Mouse (Mus musculus): ENCODE data around the gene Lsamp. TPM values are rescaled to one million over a fixed set of nuclear protein-coding genes. Genes with fewer than 3 reads are reported as not detected.

The Lsamp gene
- total RNA-seq, 1 experiment, result not detected

DNA sequence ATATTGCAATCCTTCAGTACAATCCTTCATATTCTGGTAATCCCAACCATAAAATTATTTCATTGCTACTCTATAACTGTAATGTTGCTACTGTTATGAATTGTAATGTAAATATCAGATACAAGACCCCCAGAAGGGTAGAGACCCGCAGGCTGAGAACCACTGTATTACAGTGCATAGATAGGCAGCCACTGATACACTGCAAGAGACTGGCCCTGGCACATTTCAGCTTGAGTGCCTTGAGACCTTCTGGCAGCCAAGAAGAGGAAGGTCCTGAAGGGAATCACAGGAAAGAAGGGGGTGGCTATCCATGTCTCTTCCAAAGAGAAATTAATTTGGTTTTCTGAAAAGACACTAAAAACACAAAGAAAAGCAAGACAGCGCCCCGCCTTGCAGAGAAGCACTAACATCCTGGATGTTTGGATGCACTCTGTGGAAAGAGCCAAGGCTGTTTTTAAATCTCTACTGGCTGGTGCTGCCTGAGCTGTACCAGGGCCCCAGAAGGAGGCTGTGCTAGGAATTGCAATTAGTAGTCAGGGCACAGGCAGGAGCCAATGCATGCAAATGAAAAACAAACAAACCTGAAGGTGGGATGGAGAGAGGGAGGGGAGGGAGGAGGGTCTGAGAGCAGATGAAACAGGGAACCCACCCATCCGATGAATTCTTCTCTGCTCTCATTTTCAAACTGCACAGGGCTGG lies 1787.4 kb downstream of the Lsamp start:
- no peak for DNase-seq (ENCODE audit: low read depth, low spot score)
- no peak for TF ChIP-seq ZC3H11A (IDR thresholded peaks at IDR 0.05; ENCODE audit: borderline replicate concordance, low read depth, low read length)
- no peak for TF ChIP-seq HCFC1 (IDR thresholded peaks at IDR 0.05; ENCODE audit: borderline replicate concordance, insufficient read depth, low read length)
- TF ChIP-seq MAFK (IDR thresholded peaks at IDR 0.05; ENCODE audit: insufficient read depth, low read depth, low read length), result no peak
- Histone ChIP-seq H3K9ac (ENCODE audit: insufficient read depth, low read depth, low read length, poor library complexity, severe bottlenecking) (no peak overlapping the region), H3K27ac (ENCODE audit: insufficient read depth, low read depth, low read length, poor library complexity, severe bottlenecking) (no peak overlapping the region), H3K36me3 (ENCODE audit: control insufficient read depth, insufficient read depth, low read length, poor library complexity, severe bottlenecking) (no peaks in the 10 kb centered on the region), H3K4me1 (ENCODE audit: control insufficient read depth in 2 of 2, insufficient read depth in 2 of 2, low read length in 2 of 2, poor library complexity in 1 of 2) (no peaks in the 10 kb centered on the region), H3K4me3 (ENCODE audit: insufficient read depth in 1 of 2, low read depth in 1 of 2, low read length in 2 of 2, poor library complexity in 1 of 2, severe bottlenecking in 1 of 2) (no peak overlapping the region), H3K9me3 (ENCODE audit: control insufficient read depth, insufficient read depth, low read depth, low read length) (no peaks in the 10 kb centered on the region)
- in situ Hi-C loops (cut with MboI; ENCODE audit: low sequenced_read_pairs in 2 of 2, unreplicated experiment in 2 of 2), result no loop called here

- DNase-seq (ENCODE audit: low read depth, low spot score), result no peak
- Histone ChIP-seq H3K9ac (ENCODE audit: insufficient read depth, low read depth, low read length, poor library complexity, severe bottlenecking) (no peak overlapping the region), H3K4me1 (ENCODE audit: control insufficient read depth in 2 of 2, insufficient read depth in 2 of 2, low read length in 2 of 2, poor library complexity in 1 of 2) (no peaks in the 10 kb centered on the region), H3K27ac (ENCODE audit: insufficient read depth, low read depth, low read length, poor library complexity, severe bottlenecking) (no peak overlapping the region), H3K9me3 (ENCODE audit: control insufficient read depth, insufficient read depth, low read depth, low read length) (no peaks in the 10 kb centered on the region), H3K36me3 (ENCODE audit: control insufficient read depth, insufficient read depth, low read length, poor library complexity, severe bottlenecking) (no peaks in the 10 kb centered on the region), H3K4me3 (ENCODE audit: insufficient read depth in 1 of 2, low read depth in 1 of 2, low read length in 2 of 2, poor library complexity in 1 of 2, severe bottlenecking in 1 of 2) (no peak overlapping the region)
- in situ Hi-C loops (cut with MboI; ENCODE audit: low sequenced_read_pairs in 2 of 2, unreplicated experiment in 2 of 2), result no loop called here
- no peak for TF ChIP-seq CHD2 (IDR thresholded peaks at IDR 0.05; ENCODE audit: low read depth, low read length)
- TF ChIP-seq HCFC1 (IDR thresholded peaks at IDR 0.05; ENCODE audit: borderline replicate concordance, insufficient read depth, low read length), result no peak
- TF ChIP-seq MAFK (IDR thresholded peaks at IDR 0.05; ENCODE audit: insufficient read depth, low read depth, low read length), result no peak
- no peak for TF ChIP-seq ZNF384 (IDR thresholded peaks at IDR 0.05; ENCODE audit: low read depth, low read length)
- TF ChIP-seq ZC3H11A (IDR thresholded peaks at IDR 0.05; ENCODE audit: borderline replicate concordance, low read depth, low read length), result no peak
Observed at GRCm38 (mm10) chr16:41777586-41777985, 1793.4 kb downstream of the Lsamp start.

DNA sequence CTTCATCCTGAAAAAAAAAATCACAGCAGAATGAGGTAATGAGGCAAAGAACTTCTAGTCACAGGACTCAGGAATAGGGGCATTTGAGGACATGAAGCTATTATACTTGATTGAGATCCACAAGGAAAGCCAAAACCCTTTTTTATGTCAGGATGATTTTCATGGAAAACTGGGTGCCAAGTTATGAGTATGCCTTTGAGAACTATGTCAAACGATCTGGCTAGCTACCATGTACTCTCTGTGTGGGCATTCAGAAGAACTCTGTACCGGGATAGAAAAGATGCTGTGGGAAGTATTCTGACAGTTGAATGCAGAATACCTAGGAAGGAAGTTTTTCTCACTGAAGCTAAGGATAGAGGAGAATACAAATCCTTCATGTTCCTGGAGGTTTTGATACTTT lies 1801.4 kb downstream of the Lsamp start:
- H3K27ac ChIP-seq (ENCODE audit: insufficient read depth, low read depth, low read length, poor library complexity, severe bottlenecking), result no peak overlapping the region
- H3K36me3 ChIP-seq (ENCODE audit: control insufficient read depth, insufficient read depth, low read length, poor library complexity, severe bottlenecking), result no peaks in the 10 kb centered on the region
- no peak overlapping the region for H3K4me3 ChIP-seq (ENCODE audit: insufficient read depth in 1 of 2, low read depth in 1 of 2, low read length in 2 of 2, poor library complexity in 1 of 2, severe bottlenecking in 1 of 2)
- H3K9ac ChIP-seq (ENCODE audit: insufficient read depth, low read depth, low read length, poor library complexity, severe bottlenecking), result no peak overlapping the region
- no peak for DNase-seq (ENCODE audit: low read depth, low spot score)
- in situ Hi-C loops (cut with MboI; ENCODE audit: low sequenced_read_pairs in 2 of 2, unreplicated experiment in 2 of 2), result no loop called here
- TF ChIP-seq MAFK (IDR thresholded peaks at IDR 0.05; ENCODE audit: insufficient read depth, low read depth, low read length), result no peak
- TF ChIP-seq HCFC1 (IDR thresholded peaks at IDR 0.05; ENCODE audit: borderline replicate concordance, insufficient read depth, low read length), result no peak
- no peak for TF ChIP-seq CHD2 (IDR thresholded peaks at IDR 0.05; ENCODE audit: low read depth, low read length)
- no peaks in the 10 kb centered on the region for H3K9me3 ChIP-seq (ENCODE audit: control insufficient read depth, insufficient read depth, low read depth, low read length)
- no peaks in the 10 kb centered on the region for H3K4me1 ChIP-seq (ENCODE audit: control insufficient read depth in 2 of 2, insufficient read depth in 2 of 2, low read length in 2 of 2, poor library complexity in 1 of 2)

GRCm38 (mm10) chr16:41786704-41787103 lies 1802.5 kb downstream of the Lsamp start:
- H3K4me3 ChIP-seq (ENCODE audit: insufficient read depth in 1 of 2, low read depth in 1 of 2, low read length in 2 of 2, poor library complexity in 1 of 2, severe bottlenecking in 1 of 2), result no peak overlapping the region
- H3K9me3 ChIP-seq (ENCODE audit: control insufficient read depth, insufficient read depth, low read depth, low read length), result no peaks in the 10 kb centered on the region
- TF ChIP-seq MAFK (IDR thresholded peaks at IDR 0.05; ENCODE audit: insufficient read depth, low read depth, low read length), result no peak
- TF ChIP-seq ZNF384 (IDR thresholded peaks at IDR 0.05; ENCODE audit: low read depth, low read length), result no peak
- TF ChIP-seq HCFC1 (IDR thresholded peaks at IDR 0.05; ENCODE audit: borderline replicate concordance, insufficient read depth, low read length), result no peak
- no peak for TF ChIP-seq CHD2 (IDR thresholded peaks at IDR 0.05; ENCODE audit: low read depth, low read length)
- no peak for TF ChIP-seq ZC3H11A (IDR thresholded peaks at IDR 0.05; ENCODE audit: borderline replicate concordance, low read depth, low read length)
- H3K4me1 ChIP-seq (ENCODE audit: control insufficient read depth in 2 of 2, insufficient read depth in 2 of 2, low read length in 2 of 2, poor library complexity in 1 of 2), result no peaks in the 10 kb centered on the region
- H3K27ac ChIP-seq (ENCODE audit: insufficient read depth, low read depth, low read length, poor library complexity, severe bottlenecking), result no peak overlapping the region
- in situ Hi-C loops (cut with MboI; ENCODE audit: low sequenced_read_pairs in 2 of 2, unreplicated experiment in 2 of 2), result no loop called here
- H3K36me3 ChIP-seq (ENCODE audit: control insufficient read depth, insufficient read depth, low read length, poor library complexity, severe bottlenecking), result no peaks in the 10 kb centered on the region
- DNase-seq (ENCODE audit: low read depth, low spot score), result no peak
- H3K9ac ChIP-seq (ENCODE audit: insufficient read depth, low read depth, low read length, poor library complexity, severe bottlenecking), result no peak overlapping the region

GRCm38 (mm10) chr16:41787146-41787545 lies 1803.0 kb downstream of the Lsamp start:
- no peaks in the 10 kb centered on the region for H3K9me3 ChIP-seq (ENCODE audit: control insufficient read depth, insufficient read depth, low read depth, low read length)
- no peak for DNase-seq (ENCODE audit: low read depth, low spot score)
- H3K36me3 ChIP-seq (ENCODE audit: control insufficient read depth, insufficient read depth, low read length, poor library complexity, severe bottlenecking), result no peaks in the 10 kb centered on the region
- H3K4me1 ChIP-seq (ENCODE audit: control insufficient read depth in 2 of 2, insufficient read depth in 2 of 2, low read length in 2 of 2, poor library complexity in 1 of 2), result no peaks in the 10 kb centered on the region
- no peak overlapping the region for H3K27ac ChIP-seq (ENCODE audit: insufficient read depth, low read depth, low read length, poor library complexity, severe bottlenecking)
- no peak for TF ChIP-seq ZC3H11A (IDR thresholded peaks at IDR 0.05; ENCODE audit: borderline replicate concordance, low read depth, low read length)
- TF ChIP-seq HCFC1 (IDR thresholded peaks at IDR 0.05; ENCODE audit: borderline replicate concordance, insufficient read depth, low read length), result no peak
- TF ChIP-seq ZNF384 (IDR thresholded peaks at IDR 0.05; ENCODE audit: low read depth, low read length), result no peak
- TF ChIP-seq MAFK (IDR thresholded peaks at IDR 0.05; ENCODE audit: insufficient read depth, low read depth, low read length), result no peak
- no peak for TF ChIP-seq CHD2 (IDR thresholded peaks at IDR 0.05; ENCODE audit: low read depth, low read length)
- in situ Hi-C loops (cut with MboI; ENCODE audit: low sequenced_read_pairs in 2 of 2, unreplicated experiment in 2 of 2), result no loop called here
- H3K4me3 ChIP-seq (ENCODE audit: insufficient read depth in 1 of 2, low read depth in 1 of 2, low read length in 2 of 2, poor library complexity in 1 of 2, severe bottlenecking in 1 of 2), result no peak overlapping the region
- no peak overlapping the region for H3K9ac ChIP-seq (ENCODE audit: insufficient read depth, low read depth, low read length, poor library complexity, severe bottlenecking)
